ENCODE assay signal across 7 mouse cellular contexts in the genomic region with DNA sequence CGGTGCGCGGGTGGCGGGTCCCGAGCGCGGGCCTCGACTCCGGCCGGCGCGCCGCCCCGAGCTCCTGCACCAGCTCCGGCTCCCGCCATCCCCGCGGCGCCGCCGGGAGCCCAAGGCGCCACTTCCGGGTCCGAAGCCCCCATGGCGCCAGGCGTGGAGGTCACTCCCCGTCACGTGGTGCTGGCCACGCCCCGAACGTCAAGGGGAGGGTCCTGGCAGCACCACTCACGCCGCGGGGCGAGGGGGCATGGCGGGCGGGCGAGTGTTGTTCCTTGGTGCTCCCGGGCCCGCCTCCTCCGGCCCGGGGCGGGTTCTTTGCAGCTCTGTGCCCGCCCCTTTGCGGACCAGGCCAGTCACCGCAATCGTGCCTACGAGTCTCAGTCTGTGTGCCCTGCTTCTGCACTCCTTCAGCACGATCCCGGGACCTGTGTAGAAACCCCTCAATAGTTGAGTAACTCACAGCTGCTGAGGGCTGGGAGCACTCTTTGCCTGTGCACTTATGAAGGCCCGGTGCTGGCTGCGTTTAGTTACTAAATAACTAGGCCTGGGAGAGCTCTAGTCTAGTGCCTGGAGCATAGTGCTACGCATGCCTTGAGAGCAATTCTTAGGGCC. TPM values are rescaled to one million over a fixed set of nuclear protein-coding genes. Genes with fewer than 3 reads are reported as not detected.
DNase-seq lines count a peak whose midpoint lies in the region; ATAC-seq and TF ChIP-seq lines count a peak whose summit lies in the region.

A gene (minus strand): TSS at position 290 of the 612 bp plus-strand sequence.

- peak within 1 kb of the TSS; percentile 92 for H3K4me3 ChIP-seq in intestine, postnatal 0 days (ENCODE audit: low read depth, low read length)
- H3K4me3 ChIP-seq in midbrain, embryonic 12.5 days, result peak within 1 kb of the TSS; percentile 97
- peak within 1 kb of the TSS; percentile 87 for H3K4me3 ChIP-seq in small intestine, adult 2 months (ENCODE audit: low read depth, low read length)

- intact Hi-C loops in left cerebral cortex, postnatal 4 days (cut with DNase I), result loop anchor here (5.0 kb wide), 1 partner anchor 80 kb away; a partner anchor contains a TSS

- 0 out of 2 replicates have a peak, but pooled peaks cover 17% of the 10 kb centered on the region for H3K36me3 ChIP-seq in intestine, postnatal 0 days (ENCODE audit: control insufficient read depth, insufficient read depth)
- H3K36me3 ChIP-seq in midbrain, embryonic 12.5 days, result peaks cover 14% of the 10 kb centered on the region
- H3K36me3 ChIP-seq in small intestine, adult 2 months (ENCODE audit: control insufficient read depth, insufficient read depth, low read length), result peaks cover 6% of the 10 kb centered on the region

- ATAC-seq in intestine, postnatal 0 days, result peak; percentile 98
- ATAC-seq in midbrain, embryonic 12.5 days (ENCODE audit: low FRiP score, low read depth), result peak; percentile 95

- peak within 1 kb of the TSS; percentile 80 for H3K4me2 ChIP-seq in intestine, postnatal 0 days (replicated peaks; ENCODE audit: low read depth)
- peak within 1 kb of the TSS; percentile 75 for H3K4me2 ChIP-seq in midbrain, embryonic 12.5 days (replicated peaks)

- no peaks in the 10 kb centered on the region for H3K9me3 ChIP-seq in intestine, postnatal 0 days (ENCODE audit: control insufficient read depth)
- H3K9me3 ChIP-seq in midbrain, embryonic 12.5 days, result no peaks in the 10 kb centered on the region

- H3K9ac ChIP-seq in intestine, postnatal 0 days (ENCODE audit: low read depth, low read length), result peak within 1 kb of the TSS; percentile 90
- peak within 1 kb of the TSS; percentile 97 for H3K9ac ChIP-seq in midbrain, embryonic 12.5 days (replicated peaks)

- peak within 1 kb of the TSS; percentile 91 for H3K27ac ChIP-seq in intestine, postnatal 0 days (ENCODE audit: low read depth, low read length)
- H3K27ac ChIP-seq in midbrain, embryonic 12.5 days (replicated peaks), result peak within 1 kb of the TSS; percentile 89
- peak within 1 kb of the TSS; percentile 80 for H3K27ac ChIP-seq in small intestine, adult 2 months (ENCODE audit: insufficient read depth, low read depth, low read length)

- TF ChIP-seq POLR2A in small intestine, adult 2 months (IDR thresholded peaks at IDR 0.05; ENCODE audit: low read depth, low read length), result peak; percentile 77

- no peaks in the 10 kb centered on the region for H3K27me3 ChIP-seq in intestine, postnatal 0 days (replicated peaks; ENCODE audit: control insufficient read depth, insufficient read depth, low read length)
- H3K27me3 ChIP-seq in midbrain, embryonic 12.5 days, result no peaks in the 10 kb centered on the region
- H3K27me3 ChIP-seq in small intestine, adult 2 months (ENCODE audit: control insufficient read depth, insufficient read depth, low read length), result no peaks in the 10 kb centered on the region

- under 1% methylated on average over 27 of the region's 53 CpGs for WGBS in intestine, postnatal 0 days
- WGBS in midbrain, embryonic 12.5 days, result 1% methylated on average over 52 of the region's 53 CpGs
- WGBS in small intestine, adult 2 months, result under 1% methylated on average over 53 of the region's 53 CpGs

- H3K4me1 ChIP-seq in intestine, postnatal 0 days (replicated peaks; ENCODE audit: control insufficient read depth, insufficient read depth, low read length), result peaks cover 11% of the 10 kb centered on the region; the same call in 1 of the 2 replicates
- peaks cover 27% of the 10 kb centered on the region for H3K4me1 ChIP-seq in midbrain, embryonic 12.5 days
- peaks cover 18% of the 10 kb centered on the region for H3K4me1 ChIP-seq in small intestine, adult 2 months (ENCODE audit: control insufficient read depth, insufficient read depth, insufficient read length, low read length)

- TF ChIP-seq CTCF in intestine, postnatal 0 days (IDR thresholded peaks at IDR 0.05; ENCODE audit: low read depth), result no peak
- no peak for TF ChIP-seq CTCF in small intestine, adult 2 months (IDR thresholded peaks at IDR 0.05; ENCODE audit: extremely low read depth, insufficient read length, insufficient replicate concordance, low read depth, low read length)

- DNase-seq in adrenal gland, adult 8-10 months, result peak; percentile 97
- DNase-seq in embryo, embryonic 9.5 days (ENCODE audit: extremely low spot score), result peak; percentile 100
- DNase-seq in gonadal fat pad, adult 2 months (ENCODE audit: low read depth), result no peak
- DNase-seq in left cerebral cortex, postnatal 4 days, result peak; percentile 99

RNA-seq across cellular contexts. Expression of the gene that starts here (rescaled TPM):
- total RNA-seq in adrenal gland, adult 8-10 months (2022), result 100 to 1,000 TPM; 236 to 274 (median 253) TPM
- 587 and 681 TPM in 2 replicates for polyA plus RNA-seq in gonadal fat pad, adult 2 months (2012; rRNA removed)
- polyA plus RNA-seq in intestine, postnatal 0 days (2015; fragmentation: Nextera tagmentation; extraction: Ambion mirVana), result 139 and 143 TPM in 2 replicates
- 100 to 1,000 TPM; 489 to 514 TPM for total RNA-seq in left cerebral cortex, postnatal 4 days (2021)
- 407 and 436 TPM in 2 replicates for polyA plus RNA-seq in midbrain, embryonic 12.5 days (2016; fragmentation: Nextera tagmentation; extraction: Ambion mirVana)
- polyA plus RNA-seq in small intestine, adult 2 months (2012; rRNA removed), result 153 and 260 TPM in 2 replicates
